Mouse (Mus musculus) embryonic fibroblast, embryonic 13.5 days (primary cell): ENCODE data around the gene Gpr18.

ENCODE experiments used
- CTCF ChIP-seq: IDR thresholded peaks from 2 replicates; pipeline ENCODE4 v1.5.1; 2011; ENCODE audit warnings: mild to moderate bottlenecking, control low read depth, low read length, moderate library complexity, borderline replicate concordance; ENCODE audit not compliant: insufficient read depth
- POLR2A ChIP-seq: IDR thresholded peaks from 2 replicates; pipeline ENCODE4 v1.6.1; 2011; ENCODE audit warnings: low read depth, mild to moderate bottlenecking, control low read depth, low read length, moderate library complexity

GRCm38 (mm10) chr14:121898509-121898908, 17.1 kb downstream of the Gpr18 start:
- TF ChIP-seq CTCF (no peak), POLR2A (no peak)
